Mouse (Mus musculus) spleen, embryonic (tissue): ENCODE data around the gene Gm17654.
"Not testable (repeated sequence)": the region's sequence is repeated elsewhere in the genome, so short reads cannot be mapped to it uniquely, and the experiment has no call there.

Source experiments
- CTCF ChIA-PET: fragments of 350-600 bp; sonication (Branson Sonifier 250); formaldehyde crosslinking; loops from one replicate; lab custom pipeline; 2022; lab: Charles Lee

The Gm17654 gene

DNA sequence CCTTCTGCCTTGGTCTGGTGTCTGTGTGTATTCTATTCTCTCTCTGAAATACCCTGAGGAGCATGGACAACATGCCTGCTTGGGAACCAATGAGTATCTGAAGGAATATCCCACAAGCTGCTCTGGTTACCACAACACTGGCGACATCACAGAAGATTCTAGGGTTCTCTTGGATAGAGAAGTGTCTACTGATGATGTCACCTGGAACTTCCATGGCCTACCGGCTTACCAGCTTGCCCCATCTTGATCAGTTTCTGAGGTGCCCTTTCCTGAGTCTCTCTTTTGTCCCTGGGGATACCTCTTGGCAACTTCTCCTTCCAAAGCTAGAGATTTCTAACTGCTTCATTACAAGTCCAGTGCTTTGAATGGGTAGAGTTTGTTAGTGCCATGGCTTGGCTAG lies at the start of gene Gm17654:
Gm17654 (minus strand) TSS at position 101 of the 400 bp plus-strand sequence.
- CTCF ChIA-PET, result not testable (repeated sequence)

DNA sequence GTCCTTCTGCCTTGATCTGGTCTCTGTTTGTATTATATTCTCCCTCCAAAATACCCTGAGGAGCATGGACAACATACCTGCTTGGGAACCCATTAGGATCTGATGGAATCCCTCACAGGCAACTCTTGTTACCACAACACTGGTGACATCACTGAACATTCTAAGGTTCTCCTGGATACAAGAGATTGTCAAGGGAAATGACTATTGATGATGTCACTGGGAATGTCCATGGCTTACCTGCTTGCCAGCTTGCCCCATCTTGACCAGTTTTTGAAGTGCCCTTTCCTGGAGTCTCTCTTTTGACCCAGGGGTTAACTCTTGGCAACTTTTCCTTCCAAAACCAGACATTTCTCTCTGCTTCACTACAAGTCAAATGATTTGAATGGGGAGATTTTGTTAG lies 29.0 kb upstream of the Gm17654 start, which contains the start of gene Gm10375:
Gm10375 (minus strand) TSS at position 101 of the 400 bp plus-strand sequence.
- CTCF ChIA-PET, result not testable (repeated sequence)

GRCm38 (mm10) chr14:43577969-43578368 lies 977 bp downstream of the Gm17654 start:
- CTCF ChIA-PET, result not testable (repeated sequence)

- CTCF ChIA-PET, result not testable (repeated sequence)
These were observed 26.7 kb downstream of the Gm17654 start for GRCm38 (mm10) chr14:43552271-43552670.

GRCm38 (mm10) chr14:43546281-43546680 lies 32.7 kb downstream of the Gm17654 start:
- CTCF ChIA-PET, result not testable (repeated sequence)

DNA sequence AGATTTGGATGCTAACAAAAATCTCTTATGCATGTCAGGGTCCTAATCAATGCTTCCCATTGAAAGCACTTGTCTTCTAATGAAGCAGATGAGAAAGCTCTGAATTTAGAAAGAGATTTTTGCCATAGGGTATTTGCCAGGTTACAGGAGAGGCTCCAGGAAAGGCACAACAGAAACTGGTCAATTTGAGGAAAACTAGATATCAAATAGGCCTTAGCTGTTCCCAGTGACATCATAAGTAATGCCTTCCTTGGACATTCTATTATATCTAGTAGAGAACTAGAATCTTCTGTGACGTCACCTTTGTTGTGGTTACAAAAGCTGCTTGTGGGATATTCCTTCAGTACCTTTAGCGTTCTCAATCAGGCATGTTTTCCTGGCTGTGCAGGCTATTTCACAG lies 35.7 kb downstream of the Gm17654 start, which contains the start of gene Gm5799:
Gm5799 (plus strand) TSS at position 301 of the 400 bp plus-strand sequence.
- CTCF ChIA-PET, result not testable (repeated sequence)

DNA sequence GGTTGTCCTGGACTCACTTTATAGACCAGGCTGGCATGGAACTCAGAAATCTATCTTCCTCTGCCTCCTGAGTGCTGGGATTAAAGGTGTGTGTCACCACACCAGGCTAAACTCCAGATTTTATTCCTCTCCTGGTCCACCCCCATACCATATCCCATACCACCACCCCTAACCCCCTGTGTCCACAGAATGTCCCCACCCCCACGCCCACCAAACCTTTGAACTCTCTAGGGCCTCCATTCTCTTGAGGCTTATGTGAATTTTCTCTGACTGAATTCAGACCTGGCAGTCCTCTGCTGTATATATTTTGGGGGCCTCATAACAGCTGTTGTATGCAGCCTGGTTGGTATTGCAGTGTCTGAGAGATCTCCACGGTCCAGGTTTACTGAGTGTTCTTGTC lies 40.8 kb downstream of the Gm17654 start:
- CTCF ChIA-PET, result not testable (repeated sequence)

- CTCF ChIA-PET, result not testable (repeated sequence)
These were observed 46.6 kb downstream of the Gm17654 start for GRCm38 (mm10) chr14:43532387-43532786.

DNA sequence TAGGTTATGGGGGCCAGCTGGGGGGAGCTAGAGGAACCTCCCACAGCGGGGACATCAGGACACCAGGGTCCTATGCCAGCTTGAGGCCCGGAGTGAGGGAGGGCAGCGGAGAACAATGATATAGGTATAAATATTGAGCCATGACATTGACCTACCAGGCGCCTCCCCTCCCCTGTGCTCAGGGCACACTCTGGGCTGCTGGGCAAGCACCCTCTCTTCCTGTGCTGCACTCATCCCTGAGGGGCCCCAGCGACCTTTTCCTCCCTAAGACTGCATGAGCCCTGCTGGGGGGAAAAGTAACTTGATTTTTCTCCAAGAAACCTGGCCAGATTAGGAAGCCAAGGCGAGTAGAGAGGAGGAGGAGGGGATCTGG lies 46.9 kb downstream of the Gm17654 start:
- CTCF ChIA-PET, result not testable (repeated sequence)

DNA sequence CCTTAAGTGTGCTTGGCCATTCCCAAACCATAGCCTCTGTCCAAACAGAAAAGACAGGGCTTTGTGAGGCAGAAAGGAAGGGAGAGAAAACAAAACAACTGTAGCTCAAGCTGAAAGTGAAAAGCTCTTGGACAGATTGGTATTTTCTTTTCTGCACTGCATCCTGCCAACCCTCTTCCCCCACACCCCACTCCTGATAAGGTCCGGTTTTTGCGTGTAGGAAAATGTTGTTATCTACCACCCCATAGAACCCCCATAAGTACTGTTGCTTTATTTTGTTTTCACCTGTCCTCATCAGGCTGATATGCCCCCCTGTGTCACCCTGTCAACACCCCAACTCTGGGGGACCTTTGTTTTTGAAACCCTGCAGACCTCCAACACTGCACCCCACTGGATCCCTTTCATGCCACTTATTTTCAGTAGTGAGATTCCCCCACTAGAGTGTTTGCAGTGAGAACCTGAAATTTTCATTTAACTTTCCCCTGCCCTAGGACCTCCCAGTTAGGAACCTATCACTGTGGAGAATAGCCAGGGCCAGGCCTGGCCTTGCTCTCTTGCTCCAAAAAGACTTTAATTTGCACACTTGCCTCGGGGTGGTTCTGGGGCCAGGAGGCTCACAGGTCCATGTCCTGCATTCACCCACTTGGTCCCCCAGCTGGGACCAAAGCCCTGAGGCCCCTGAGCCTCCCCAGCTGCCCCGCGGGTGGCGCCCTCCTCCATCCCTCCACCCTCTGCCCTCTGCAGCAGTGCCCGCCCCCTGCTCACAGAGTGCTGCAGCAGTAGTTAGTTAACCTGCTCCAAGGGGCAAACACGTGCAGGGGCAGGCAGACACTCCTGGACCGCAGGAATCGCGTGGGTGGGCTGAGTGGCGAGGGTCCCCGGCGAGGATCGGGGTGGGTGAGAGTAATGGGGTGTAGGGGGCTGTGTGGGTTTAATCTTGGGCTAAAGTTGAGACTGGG lies 47.6 kb downstream of the Gm17654 start:
- CTCF ChIA-PET, result not testable (repeated sequence)
